Mouse (Mus musculus): ENCODE measurements at regions not wholly inside any gene's neighbourhood (a gene's known extent, or its start where the extent isn't known, plus 50 kb on each side); places are given as distances from the start of the nearest gene placed in this dataset.

- H3K4me3 ChIP-seq (ENCODE audit: low read depth, low read length), result no peak overlapping the region
- no peak overlapping the region for H3K27ac ChIP-seq (replicated peaks; ENCODE audit: low read depth, low read length)
- H3K27me3 ChIP-seq (ENCODE audit: control insufficient read depth, insufficient read depth, low read length), result no peaks in the 10 kb centered on the region
- no peaks in the 10 kb centered on the region for H3K36me3 ChIP-seq (replicated peaks; ENCODE audit: control insufficient read depth, insufficient read depth, low read depth, low read length)
- H3K4me1 ChIP-seq (ENCODE audit: control insufficient read depth, insufficient read depth, low read length), result peaks cover 2% of the 10 kb centered on the region; the same call in 1 of the 2 replicates
- 48% methylated on average over 9 of the region's 9 CpGs for WGBS
- no peak overlapping the region for H3K9ac ChIP-seq (replicated peaks; ENCODE audit: low read length)
- ATAC-seq (replicated peaks; ENCODE audit: insufficient number of reproducible peaks, low FRiP score, low TSS enrichment, low read depth) (no peak), DNase-seq (ENCODE audit: low spot score) (no peak)
- H3K9me3 ChIP-seq (replicated peaks; ENCODE audit: control insufficient read depth, low read length), result no peaks in the 10 kb centered on the region
- no peak overlapping the region for H3K4me2 ChIP-seq (ENCODE audit: low read depth, low read length)
Measured at GRCm38 (mm10) chr6:31074394-31074793, 115.5 kb upstream of the Klf14 start.

DNA sequence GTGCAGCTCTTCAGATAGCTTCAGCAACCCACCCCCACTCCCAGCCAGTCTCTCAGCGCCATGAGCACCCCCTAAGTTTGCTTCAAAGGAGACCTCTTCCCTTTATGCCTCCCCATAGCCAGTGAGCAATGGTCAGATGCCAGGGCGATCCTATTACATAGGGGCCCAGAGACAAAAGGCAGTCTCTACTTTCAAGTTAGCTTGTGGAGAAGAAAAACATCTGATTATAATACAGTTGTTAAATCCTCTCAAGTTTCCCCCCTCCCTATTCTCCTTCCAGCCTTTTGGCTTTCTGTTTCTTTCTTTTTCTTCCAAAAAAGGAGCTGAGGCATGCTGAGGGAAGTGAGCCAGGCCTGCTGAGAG lies 116.3 kb upstream of the Klf14 start:
- ATAC-seq (replicated peaks; ENCODE audit: insufficient number of reproducible peaks, low FRiP score, low TSS enrichment, low read depth), result peak; percentile 24; the same call in 1 of the 2 replicates
- 35% methylated on average over 2 of the region's 2 CpGs for WGBS
- H3K4me3 ChIP-seq (ENCODE audit: low read depth, low read length), result no peak overlapping the region
- peak overlapping the region; percentile 29; the same call in 1 of the 2 replicates for H3K27ac ChIP-seq (replicated peaks; ENCODE audit: low read depth, low read length)
- H3K27me3 ChIP-seq (ENCODE audit: control insufficient read depth, insufficient read depth, low read length), result no peaks in the 10 kb centered on the region
- peak; percentile 27 for DNase-seq (ENCODE audit: low spot score)
- H3K9ac ChIP-seq (replicated peaks; ENCODE audit: low read length), result no peak overlapping the region
- H3K9me3 ChIP-seq (replicated peaks; ENCODE audit: control insufficient read depth, low read length), result no peaks in the 10 kb centered on the region
- H3K36me3 ChIP-seq (replicated peaks; ENCODE audit: control insufficient read depth, insufficient read depth, low read depth, low read length), result no peaks in the 10 kb centered on the region
- H3K4me2 ChIP-seq (ENCODE audit: low read depth, low read length), result no peak overlapping the region
- H3K4me1 ChIP-seq (ENCODE audit: control insufficient read depth, insufficient read depth, low read length), result peaks cover 2% of the 10 kb centered on the region; the same call in 1 of the 2 replicates

- peak; percentile 73 for ATAC-seq (replicated peaks; ENCODE audit: insufficient number of reproducible peaks, low FRiP score, low TSS enrichment, low read depth)
- H3K4me3 ChIP-seq (ENCODE audit: low read depth, low read length), result no peak overlapping the region
Measured at GRCm38 (mm10) chr6:31075572-31076477, 116.9 kb upstream of the Klf14 start.

GRCm38 (mm10) chr6:31076478-31076834 lies 117.6 kb upstream of the Klf14 start:
- Histone ChIP-seq H3K27ac (replicated peaks; ENCODE audit: low read depth, low read length) (no peak overlapping the region), H3K4me1 (ENCODE audit: control insufficient read depth, insufficient read depth, low read length) (peaks cover 2% of the 10 kb centered on the region; the same call in 1 of the 2 replicates), H3K9me3 (replicated peaks; ENCODE audit: control insufficient read depth, low read length) (no peaks in the 10 kb centered on the region), H3K4me3 (ENCODE audit: low read depth, low read length) (no peak overlapping the region), H3K9ac (replicated peaks; ENCODE audit: low read length) (no peak overlapping the region), H3K27me3 (ENCODE audit: control insufficient read depth, insufficient read depth, low read length) (no peaks in the 10 kb centered on the region), H3K4me2 (ENCODE audit: low read depth, low read length) (no peak overlapping the region), H3K36me3 (replicated peaks; ENCODE audit: control insufficient read depth, insufficient read depth, low read depth, low read length) (no peaks in the 10 kb centered on the region)
- 85% methylated on average over 6 of the region's 6 CpGs for WGBS
- DNase-seq (ENCODE audit: low spot score), result no peak
- ATAC-seq (replicated peaks; ENCODE audit: insufficient number of reproducible peaks, low FRiP score, low TSS enrichment, low read depth), result no peak

More at GRCm38 (mm10) chr6:31075572-31076477, 116.9 kb upstream of the Klf14 start:
- no peaks in the 10 kb centered on the region for H3K36me3 ChIP-seq (replicated peaks; ENCODE audit: control insufficient read depth, insufficient read depth, low read depth, low read length)
- peak; percentile 87 for DNase-seq (ENCODE audit: low spot score)
- H3K4me2 ChIP-seq (ENCODE audit: low read depth, low read length), result 0 out of 2 replicates have a peak overlapping the region, but pooled peaks have one; percentile 4
- no peak overlapping the region for H3K27ac ChIP-seq (replicated peaks; ENCODE audit: low read depth, low read length)
- peaks cover 2% of the 10 kb centered on the region; the same call in 1 of the 2 replicates for H3K4me1 ChIP-seq (ENCODE audit: control insufficient read depth, insufficient read depth, low read length)
- H3K9me3 ChIP-seq (replicated peaks; ENCODE audit: control insufficient read depth, low read length), result no peaks in the 10 kb centered on the region
- no peak overlapping the region for H3K9ac ChIP-seq (replicated peaks; ENCODE audit: low read length)
- H3K27me3 ChIP-seq (ENCODE audit: control insufficient read depth, insufficient read depth, low read length), result no peaks in the 10 kb centered on the region
- WGBS, result 20% methylated on average over 13 of the region's 13 CpGs

DNA sequence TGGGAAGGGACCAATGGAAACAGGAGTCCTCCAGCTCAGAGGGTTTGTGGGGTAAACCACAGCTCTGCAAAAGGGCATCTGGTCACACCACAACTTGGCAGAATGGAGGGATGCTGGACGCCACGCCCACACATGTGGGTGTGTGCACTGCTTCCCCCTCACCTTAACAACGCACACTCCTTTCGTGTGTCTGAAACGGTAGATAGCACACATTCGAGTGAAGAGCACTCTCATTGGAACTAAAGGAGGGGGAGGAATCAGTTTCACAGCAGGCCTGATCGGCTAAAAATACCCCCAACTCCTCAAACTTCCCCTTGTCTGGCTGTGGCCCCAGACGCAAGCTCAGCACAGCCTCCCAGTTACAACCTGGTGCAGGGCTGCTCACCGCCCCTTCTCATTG lies 118.3 kb upstream of the Klf14 start:
- 78% methylated on average over 9 of the region's 9 CpGs for WGBS
- Histone ChIP-seq H3K4me2 (ENCODE audit: low read depth, low read length) (no peak overlapping the region), H3K27ac (replicated peaks; ENCODE audit: low read depth, low read length) (no peak overlapping the region), H3K36me3 (replicated peaks; ENCODE audit: control insufficient read depth, insufficient read depth, low read depth, low read length) (no peaks in the 10 kb centered on the region), H3K9me3 (replicated peaks; ENCODE audit: control insufficient read depth, low read length) (no peaks in the 10 kb centered on the region), H3K4me3 (ENCODE audit: low read depth, low read length) (no peak overlapping the region), H3K27me3 (ENCODE audit: control insufficient read depth, insufficient read depth, low read length) (no peaks in the 10 kb centered on the region), H3K4me1 (ENCODE audit: control insufficient read depth, insufficient read depth, low read length) (peaks cover 2% of the 10 kb centered on the region; the same call in 1 of the 2 replicates), H3K9ac (replicated peaks; ENCODE audit: low read length) (no peak overlapping the region)
- ATAC-seq (replicated peaks; ENCODE audit: insufficient number of reproducible peaks, low FRiP score, low TSS enrichment, low read depth), result no peak
- no peak for DNase-seq (ENCODE audit: low spot score)

DNA sequence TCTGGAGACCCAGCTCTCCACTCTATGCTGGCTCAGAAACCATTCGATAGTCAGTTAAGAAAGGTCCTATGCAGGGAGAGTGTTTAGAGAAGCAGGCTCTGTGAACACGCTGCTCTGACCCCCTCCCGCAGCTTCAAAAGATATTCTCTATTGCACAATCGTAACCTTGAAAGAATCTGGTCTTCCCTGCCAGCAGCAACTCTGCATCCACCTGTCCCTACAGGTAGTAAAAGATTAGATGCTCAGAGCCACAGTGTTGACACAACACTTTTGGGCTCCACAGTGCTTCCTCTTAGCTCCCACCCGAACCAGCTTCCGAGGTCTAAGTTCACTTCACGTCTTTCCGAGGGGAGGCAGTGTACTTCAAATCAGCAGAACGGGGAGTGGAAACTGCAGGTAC lies 118.9 kb upstream of the Klf14 start:
- H3K27ac ChIP-seq (replicated peaks; ENCODE audit: low read depth, low read length), result no peak overlapping the region
- 79% methylated on average over 9 of the region's 9 CpGs for WGBS

GRCm38 (mm10) chr6:31078413-31078812 lies 119.5 kb upstream of the Klf14 start:
- Histone ChIP-seq H3K9me3 (replicated peaks; ENCODE audit: control insufficient read depth, low read length) (no peaks in the 10 kb centered on the region), H3K27me3 (ENCODE audit: control insufficient read depth, insufficient read depth, low read length) (no peaks in the 10 kb centered on the region), H3K4me3 (ENCODE audit: low read depth, low read length) (no peak overlapping the region), H3K4me2 (ENCODE audit: low read depth, low read length) (no peak overlapping the region), H3K27ac (replicated peaks; ENCODE audit: low read depth, low read length) (no peak overlapping the region), H3K9ac (replicated peaks; ENCODE audit: low read length) (no peak overlapping the region), H3K4me1 (ENCODE audit: control insufficient read depth, insufficient read depth, low read length) (peaks cover 2% of the 10 kb centered on the region; the same call in 1 of the 2 replicates), H3K36me3 (replicated peaks; ENCODE audit: control insufficient read depth, insufficient read depth, low read depth, low read length) (no peaks in the 10 kb centered on the region)
- no peak for DNase-seq (ENCODE audit: low spot score)
- no peak for ATAC-seq (replicated peaks; ENCODE audit: insufficient number of reproducible peaks, low FRiP score, low TSS enrichment, low read depth)
- 72% methylated on average over 6 of the region's 6 CpGs for WGBS

More for the DNA sequence above, 118.9 kb upstream of the Klf14 start:
- no peaks in the 10 kb centered on the region for H3K36me3 ChIP-seq (replicated peaks; ENCODE audit: control insufficient read depth, insufficient read depth, low read depth, low read length)
- H3K4me1 ChIP-seq (ENCODE audit: control insufficient read depth, insufficient read depth, low read length), result peaks cover 2% of the 10 kb centered on the region; the same call in 1 of the 2 replicates
- H3K27me3 ChIP-seq (ENCODE audit: control insufficient read depth, insufficient read depth, low read length), result no peaks in the 10 kb centered on the region
- no peak overlapping the region for H3K4me2 ChIP-seq (ENCODE audit: low read depth, low read length)
- H3K9ac ChIP-seq (replicated peaks; ENCODE audit: low read length), result no peak overlapping the region
- H3K4me3 ChIP-seq (ENCODE audit: low read depth, low read length), result no peak overlapping the region
- ATAC-seq (replicated peaks; ENCODE audit: insufficient number of reproducible peaks, low FRiP score, low TSS enrichment, low read depth), result no peak
- no peak for DNase-seq (ENCODE audit: low spot score)
- no peaks in the 10 kb centered on the region for H3K9me3 ChIP-seq (replicated peaks; ENCODE audit: control insufficient read depth, low read length)

- no peak overlapping the region for H3K4me2 ChIP-seq (ENCODE audit: low read depth, low read length)
- no peaks in the 10 kb centered on the region for H3K36me3 ChIP-seq (replicated peaks; ENCODE audit: control insufficient read depth, insufficient read depth, low read depth, low read length)
- no peak for DNase-seq (ENCODE audit: low spot score)
- no peaks in the 10 kb centered on the region for H3K27me3 ChIP-seq (ENCODE audit: control insufficient read depth, insufficient read depth, low read length)
- no peak overlapping the region for H3K4me3 ChIP-seq (ENCODE audit: low read depth, low read length)
- H3K9me3 ChIP-seq (replicated peaks; ENCODE audit: control insufficient read depth, low read length), result no peaks in the 10 kb centered on the region
- H3K9ac ChIP-seq (replicated peaks; ENCODE audit: low read length), result no peak overlapping the region
- no peak for ATAC-seq (replicated peaks; ENCODE audit: insufficient number of reproducible peaks, low FRiP score, low TSS enrichment, low read depth)
- 68% methylated on average over 14 of the region's 14 CpGs for WGBS
- no peak overlapping the region for H3K27ac ChIP-seq (replicated peaks; ENCODE audit: low read depth, low read length)
- peaks cover 2% of the 10 kb centered on the region; the same call in 1 of the 2 replicates for H3K4me1 ChIP-seq (ENCODE audit: control insufficient read depth, insufficient read depth, low read length)
Measured at GRCm38 (mm10) chr6:31079586-31080259, 120.8 kb upstream of the Klf14 start.
